Mouse (Mus musculus) heart, postnatal 14 days (tissue): ENCODE results near the gene Bfar. TPM values are rescaled to one million over a fixed set of nuclear protein-coding genes. Genes with fewer than 3 reads are reported as not detected.
"Not testable (repeated sequence)": the region's sequence is repeated elsewhere in the genome, so short reads cannot be mapped to it uniquely, and the experiment has no call there.

Experiments
- DNase-seq, 2 experiments: peaks; one replicate each; pipeline ENCODE4 v3.0.0; 2021 to 2022
- intact Hi-C: fragments of 180-260 bp; cut with DNase I; formaldehyde crosslinking; loops from one replicate; pipeline ENCODE4 v1.15.1; 2025
- long read RNA-seq, 2 experiments: library from polyadenylated mRNA; stranded (forward); transcript quantifications; one replicate each; pipeline ENCODE4 v2.0.0; 2021
- total RNA-seq, 2 experiments: library from RNA; stranded (reverse); gene quantifications; 2 replicates each; pipeline ENCODE4 v1.2.3; 2021

Gene Bfar
- 10 to 100 TPM; 43.0 to 48.4 TPM for total RNA-seq
- long read RNA-seq, experiment 1, transcript Bfar-201 (8 exons, 3,003 nt) = major isoform, 91 of 126 reads
- long read RNA-seq, experiment 1, partial matches to known transcripts = 19 of 126 reads
- long read RNA-seq, experiment 1, other reads (novel, unspliced or antisense) = 16 of 126 reads
- long read RNA-seq, experiment 2, transcript Bfar-201 (8 exons, 3,003 nt) = major isoform, 97 of 129 reads
- long read RNA-seq, experiment 2, partial matches to known transcripts = 29 of 129 reads
- long read RNA-seq, experiment 2, other reads (novel, unspliced or antisense) = 3 of 129 reads

GRCm38 (mm10) chr16:13671685-13672385 lies at the start of gene Bfar, which contains the start of gene 3110001I22Rik:
Gene Bfar (plus strand): TSS chr16:13671858.
Gene 3110001I22Rik (plus strand): TSS chr16:13671929.
- peak; percentile 90 to 93 for DNase-seq
- intact Hi-C loops = no loop called here

GRCm38 (mm10) chr16:13628345-13628744 lies 43.3 kb upstream of the Bfar start:
- peak in 1 of 2 experiments; percentile 9 for DNase-seq
- intact Hi-C loops = loop anchor here (5.0 to 10.0 kb wide), 2 partner anchors 96 to 514 kb away; no protein-coding TSS in a partner anchor

- DNase-seq, intact Hi-C loops: not testable (repeated sequence)
These were observed 33.5 kb upstream of the Bfar start for GRCm38 (mm10) chr16:13638198-13638597.

- intact Hi-C loops = no loop called here
- DNase-seq = no peak
These were observed 32.1 kb upstream of the Bfar start for GRCm38 (mm10) chr16:13639508-13639907.

GRCm38 (mm10) chr16:13640064-13640463 lies 31.6 kb upstream of the Bfar start:
- DNase-seq = peak in 1 of 2 experiments; percentile 18
- intact Hi-C loops = loop anchor here (5.0 kb wide), 1 partner anchor 92 kb away; the partner anchor contains the start of gene Pla2g10

- no peak for DNase-seq
- intact Hi-C loops = loop anchor here (5.0 kb wide), 1 partner anchor 88 kb away; the partner anchor contains the start of gene Pla2g10
These were observed 27.2 kb upstream of the Bfar start for GRCm38 (mm10) chr16:13644474-13644873.

- DNase-seq = no peak
- intact Hi-C loops = no loop called here
These were observed 25.7 kb upstream of the Bfar start for GRCm38 (mm10) chr16:13645930-13646329.

GRCm38 (mm10) chr16:13658886-13659285 lies 12.8 kb upstream of the Bfar start:
- no peak for DNase-seq
- intact Hi-C loops = no loop called here

GRCm38 (mm10) chr16:13660736-13661135 lies 10.9 kb upstream of the Bfar start:
- intact Hi-C loops = loop anchor here (10.0 kb wide), 1 partner anchor 494 kb away; no protein-coding TSS in a partner anchor
- DNase-seq = no peak

GRCm38 (mm10) chr16:13667878-13668343 lies 3.7 kb upstream of the Bfar start, which contains the start of gene Parn:
Gene Parn (minus strand): TSS chr16:13668170.
- intact Hi-C loops = loop anchor here (10.0 kb wide), 1 partner anchor 487 kb away; no protein-coding TSS in a partner anchor
- peak; percentile 93 to 94 for DNase-seq

- DNase-seq = no peak
- intact Hi-C loops = loop anchor here (10.0 kb wide), 1 partner anchor 486 kb away; no protein-coding TSS in a partner anchor
These were observed 3.1 kb upstream of the Bfar start for GRCm38 (mm10) chr16:13668402-13669108.

GRCm38 (mm10) chr16:13669282-13669681 lies 2.4 kb upstream of the Bfar start:
- intact Hi-C loops = loop anchor here (10.0 kb wide), 1 partner anchor 486 kb away; no protein-coding TSS in a partner anchor
- no peak for DNase-seq

- DNase-seq, intact Hi-C loops: not testable (repeated sequence)
These were observed 762 bp upstream of the Bfar start for GRCm38 (mm10) chr16:13670896-13671295.

GRCm38 (mm10) chr16:13672386-13672898 lies 784 bp downstream of the Bfar start:
- DNase-seq = peak; percentile 57 to 75

GRCm38 (mm10) chr16:13673114-13673513 lies 1.5 kb downstream of the Bfar start:
- intact Hi-C loops = no loop called here

More at GRCm38 (mm10) chr16:13672386-13672898, 784 bp downstream of the Bfar start:
- intact Hi-C loops = no loop called here

GRCm38 (mm10) chr16:13674511-13674910 lies 2.9 kb downstream of the Bfar start:
- no peak for DNase-seq
- intact Hi-C loops = no loop called here

More at GRCm38 (mm10) chr16:13673114-13673513, 1.5 kb downstream of the Bfar start:
- no peak for DNase-seq

- intact Hi-C loops = no loop called here
- DNase-seq = no peak
These were observed 7.1 kb downstream of the Bfar start for GRCm38 (mm10) chr16:13678601-13679319.

- intact Hi-C loops = no loop called here
- no peak for DNase-seq
These were observed 27.3 kb downstream of the Bfar start for GRCm38 (mm10) chr16:13698998-13699397.

- DNase-seq = peak; percentile 6 to 9
- intact Hi-C loops = no loop called here
These were observed 30.5 kb downstream of the Bfar start for GRCm38 (mm10) chr16:13702184-13702583.
